Comparison of ENCODE assay signal across 43 mouse cellular contexts in genomic region chr13:74001492-74001891, GRCm38 (mm10). TPM values are rescaled to one million over a fixed set of nuclear protein-coding genes. Genes with fewer than 3 reads are reported as not detected.
"Had no signal": no experiment of that assay in that cellular context is flagged by ENCODE, and none has a peak within 500 bp of the region (broad histone marks: within the 10 kb centered on the region; RNA-seq: fewer than 3 reads in every experiment).

No protein-coding gene starts in this region.

- H3K27me3 ChIP-seq: hindbrain, embryonic 15.5 days had no signal

- H3K36me3 ChIP-seq: heart, embryonic 13.5 days; heart, embryonic 15.5 days; hindbrain, embryonic 13.5 days; hindbrain, embryonic 15.5 days; kidney, embryonic 15.5 days; limb, embryonic 10.5 days; limb, embryonic 12.5 days; liver, embryonic 13.5 days had no signal

- H3K4me3 ChIP-seq: heart, embryonic 13.5 days; heart, embryonic 15.5 days; hindbrain, embryonic 13.5 days; hindbrain, embryonic 15.5 days; kidney, embryonic 15.5 days; limb, embryonic 10.5 days; limb, embryonic 12.5 days; liver, embryonic 13.5 days had no signal

- H3K4me2 ChIP-seq: heart, embryonic 11.5 days; heart, embryonic 13.5 days; heart, embryonic 15.5 days; hindbrain, embryonic 13.5 days; hindbrain, embryonic 15.5 days; kidney, embryonic 15.5 days; limb, embryonic 12.5 days; liver, embryonic 11.5 days; liver, embryonic 13.5 days had no signal

- H3K4me1 ChIP-seq: heart, embryonic 13.5 days; heart, embryonic 15.5 days; hindbrain, embryonic 13.5 days; hindbrain, embryonic 15.5 days; kidney, embryonic 15.5 days; limb, embryonic 10.5 days; limb, embryonic 12.5 days; liver, embryonic 13.5 days had no signal

- DNase-seq: gastrocnemius, postnatal 14 days; gastrocnemius, postnatal 36 days; heart, adult 18-20 months; heart, postnatal 14 days; heart, postnatal 36 days; kidney, adult 11 months; kidney, adult 2 months; kidney, adult 9 months; kidney, postnatal 14 days; kidney, postnatal 36 days; layer of hippocampus, adult 9-11 months; layer of hippocampus, postnatal 36 days; liver; liver, embryonic 13.5 days had no signal

- ATAC-seq: hindbrain, postnatal 0 days; intestine, embryonic 16.5 days had no signal

- H3K9me3 ChIP-seq: heart, embryonic 13.5 days; heart, embryonic 15.5 days; hindbrain, embryonic 13.5 days; hindbrain, embryonic 15.5 days; kidney, embryonic 15.5 days; limb, embryonic 10.5 days; limb, embryonic 12.5 days; liver, embryonic 13.5 days had no signal

- H3K27ac ChIP-seq: heart, embryonic 13.5 days; heart, embryonic 15.5 days; hindbrain, embryonic 13.5 days; hindbrain, embryonic 15.5 days; hindbrain, postnatal 0 days; kidney, embryonic 15.5 days; kidney, postnatal 0 days; limb, embryonic 10.5 days; limb, embryonic 12.5 days; liver, embryonic 13.5 days had no signal

- H3K9ac ChIP-seq: heart, embryonic 13.5 days; heart, embryonic 15.5 days; hindbrain, embryonic 13.5 days; hindbrain, embryonic 15.5 days; kidney, embryonic 15.5 days; limb, embryonic 12.5 days; liver, embryonic 13.5 days had no signal

RNA-seq across cellular contexts. Expression of gene Tppp, which starts 7.7 kb away (rescaled TPM):
- total RNA-seq: hematopoietic stem cell, adult 5-6 weeks had no signal

RNA-seq across cellular contexts. Expression of gene Zdhhc11, which starts 37.8 kb away (rescaled TPM):
- total RNA-seq: gastrocnemius, adult 18-20 months; gastrocnemius, adult 8-10 months; gastrocnemius, postnatal 14 days; gastrocnemius, postnatal 36 days; heart, adult 18-20 months; heart, adult 8-10 months; heart, postnatal 14 days; heart, postnatal 36 days; hematopoietic stem cell, adult 5-6 weeks; hindbrain, postnatal 0 days; layer of hippocampus, adult 18-20 months; layer of hippocampus, adult 8-10 months; layer of hippocampus, postnatal 14 days; layer of hippocampus, postnatal 36 days; left cerebral cortex, adult 18-20 months; left cerebral cortex, adult 8-10 months; left cerebral cortex, postnatal 14 days; left cerebral cortex, postnatal 36 days had no signal
- polyA plus RNA-seq: frontal cortex, adult 2 months; heart, embryonic 11.5 days; heart, embryonic 13.5 days; heart, embryonic 15.5 days; heart, postnatal 0 days; hindbrain, embryonic 11.5 days; hindbrain, embryonic 13.5 days; hindbrain, embryonic 15.5 days; hindbrain, postnatal 0 days; intestine, embryonic 14.5 days; intestine, embryonic 16.5 days; kidney, adult 2 months; kidney, embryonic 15.5 days; kidney, postnatal 0 days; large intestine, adult 2 months; limb, embryonic 10.5 days; limb, embryonic 12.5 days; limb, embryonic 14.5 days; liver, embryonic 11.5 days; liver, embryonic 13.5 days had no signal
